Mouse (Mus musculus) bone marrow, adult 2 months (tissue): ENCODE results near the gene Slc3a1.

Experiments
- CTCF ChIP-seq: fragments of 200-500 bp; IDR thresholded peaks from 2 replicates; pipeline ENCODE4 v1.5.1; 2011; ENCODE audit warnings: low read length, control low read depth; ENCODE audit not compliant: control insufficient read depth, insufficient read depth
- POLR2A ChIP-seq: fragments of 200-500 bp; IDR thresholded peaks from 2 replicates; pipeline ENCODE4 v1.6.1; 2011; ENCODE audit warnings: low read depth, mild to moderate bottlenecking, control low read depth, low read length, borderline replicate concordance; ENCODE audit not compliant: control insufficient read depth

GRCm38 (mm10) chr17:85026436-85026835, 1.7 kb upstream of the Slc3a1 start:
- no peak for TF ChIP-seq CTCF
- no peak for TF ChIP-seq POLR2A
